Mouse (Mus musculus) erythroblast, embryonic 14.5 days (primary cell): Measurements from ENCODE around the gene Dnah8.

ENCODE experiments used
- GATA1 ChIP-seq: IDR thresholded peaks from 2 replicates; pipeline ENCODE4 v1.6.1; 2012; ENCODE audit warnings: low read length, inconsistent platforms, mixed read lengths
- TAL1 ChIP-seq: IDR thresholded peaks from 3 replicates; pipeline ENCODE4 v1.6.1; 2012; ENCODE audit warnings: low read length, inconsistent platforms, mixed read lengths

DNA sequence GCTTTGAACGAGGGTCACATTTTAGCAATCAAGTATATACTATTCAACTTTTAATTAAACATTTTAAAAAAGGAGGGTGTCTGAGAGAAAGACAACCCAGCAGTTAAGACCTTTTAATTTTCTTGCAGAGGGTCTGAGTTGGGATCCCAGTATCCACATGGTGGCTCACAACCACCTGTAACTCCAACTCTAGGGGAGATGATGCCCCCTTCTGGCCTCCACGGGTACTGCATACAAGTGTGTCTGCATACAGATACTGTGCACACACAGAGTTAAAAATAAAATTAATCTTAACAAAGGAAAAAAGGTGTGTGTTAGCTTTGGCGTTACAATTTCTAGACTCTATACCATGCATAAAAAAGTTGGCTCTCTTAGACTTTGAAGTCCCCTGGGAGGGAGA lies 90.6 kb downstream of the Dnah8 start:
- TF ChIP-seq GATA1 (no peak), TAL1 (no peak)
